ENCODE assay signal across 21 mouse cellular contexts in the genomic region with DNA sequence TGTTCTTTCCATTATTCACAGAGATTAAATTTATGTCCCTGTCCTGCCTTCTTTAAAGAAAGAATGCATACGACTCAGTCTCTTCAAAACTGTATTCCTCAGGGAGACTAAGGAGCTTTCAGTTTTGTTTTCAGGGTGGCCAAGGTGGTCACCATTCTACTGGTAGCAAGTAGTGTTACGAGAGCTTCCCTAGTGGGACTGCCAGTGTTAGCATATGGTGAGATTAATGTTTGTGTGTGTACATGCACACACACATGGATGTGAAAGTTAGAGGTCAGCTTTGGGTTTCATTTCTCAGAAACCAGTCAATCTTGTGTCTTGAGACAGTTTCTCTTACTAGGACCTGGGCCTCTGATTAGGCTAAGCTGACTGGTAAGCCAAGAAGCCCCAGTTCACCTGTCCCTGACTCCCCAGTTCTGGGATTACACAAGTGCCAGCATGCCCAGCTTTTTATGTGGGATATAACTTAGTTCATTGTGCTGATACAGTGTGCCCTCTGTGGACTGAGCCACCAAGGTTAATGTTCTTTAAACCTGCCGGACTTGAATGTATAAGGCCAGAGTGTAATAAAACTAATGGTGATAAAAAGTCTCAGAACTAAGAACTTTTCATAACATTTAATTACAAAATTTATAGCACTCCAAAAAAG. TPM values are rescaled to one million over a fixed set of nuclear protein-coding genes. Genes with fewer than 3 reads are reported as not detected.
A peak's percentile ranks its signal among the peaks of the same experiment; 100 is the strongest.
DNase-seq lines count a peak whose midpoint lies in the region; ATAC-seq and TF ChIP-seq lines count a peak whose summit lies in the region.
"Had no signal": no experiment of that assay in that cellular context is flagged by ENCODE, and none has a peak within 500 bp of the region (broad histone marks: within the 10 kb centered on the region; RNA-seq: fewer than 3 reads in every experiment).

No protein-coding gene starts in this region.

- H3K4me2 ChIP-seq in stomach, postnatal 0 days (replicated peaks; ENCODE audit: low read depth), result no peak overlapping the region
- no peak overlapping the region for H3K4me2 ChIP-seq in midbrain, embryonic 14.5 days (ENCODE audit: low read length)
- H3K4me2 ChIP-seq: embryonic facial prominence, embryonic 12.5 days; heart, embryonic 12.5 days; liver, embryonic 15.5 days; midbrain, embryonic 13.5 days had no signal

- no peak overlapping the region for H3K4me3 ChIP-seq in spleen, adult 2 months (ENCODE audit: extremely low read depth, insufficient read depth, insufficient read length)
- H3K4me3 ChIP-seq in stomach, postnatal 0 days (ENCODE audit: low read depth, low read length), result no peak overlapping the region
- H3K4me3 ChIP-seq in midbrain, embryonic 14.5 days (replicated peaks; ENCODE audit: low read depth, low read length), result no peak overlapping the region
- H3K4me3 ChIP-seq: embryonic facial prominence, embryonic 12.5 days; forebrain, embryonic 10.5 days; heart, embryonic 12.5 days; limb, embryonic 10.5 days; liver, embryonic 15.5 days; midbrain, embryonic 13.5 days had no signal

- peak; percentile 72 for ATAC-seq in common myeloid progenitor, adult 5-6 weeks (replicated peaks; ENCODE audit: low read depth, poor library complexity, severe bottlenecking)
- ATAC-seq in megakaryocyte, adult 5-6 weeks (ENCODE audit: poor library complexity, severe bottlenecking), result peak; percentile 53
- no peak for ATAC-seq in stomach, postnatal 0 days (ENCODE audit: low FRiP score, low TSS enrichment)
- no peak for ATAC-seq in midbrain, embryonic 14.5 days (ENCODE audit: low FRiP score, low TSS enrichment)
- ATAC-seq: CD4-positive, CD25-positive, alpha-beta regulatory T cell, adult 4 months; midbrain, embryonic 13.5 days had no signal

- no peak for TF ChIP-seq EP300 in stomach, postnatal 0 days (optimal IDR thresholded peaks at IDR 0.05)

- peaks cover 5% of the 10 kb centered on the region; the same call in 1 of the 2 replicates for H3K4me1 ChIP-seq in spleen, adult 2 months (ENCODE audit: control insufficient read depth, insufficient read depth, insufficient read length)
- no peaks in the 10 kb centered on the region for H3K4me1 ChIP-seq in stomach, postnatal 0 days (replicated peaks; ENCODE audit: control insufficient read depth, insufficient read depth)
- H3K4me1 ChIP-seq in midbrain, embryonic 14.5 days (ENCODE audit: control insufficient read depth, insufficient read depth, low read length), result no peaks in the 10 kb centered on the region
- H3K4me1 ChIP-seq: limb, embryonic 10.5 days had no signal

- no peak for DNase-seq in spleen, adult 2 months (ENCODE audit: low read depth in 1 of 2, low spot score in 2 of 2)
- no peak for DNase-seq in spleen, postnatal 14 days (ENCODE audit: low spot score in 2 of 2)
- DNase-seq in stomach, postnatal 0 days (ENCODE audit: low spot score), result no peak
- DNase-seq in midbrain, embryonic 14.5 days, result no peak
- DNase-seq in right cerebral cortex, postnatal 4 days, result no peak
- DNase-seq: cerebellum, adult 11 months; cerebellum, postnatal 36 days; gastrocnemius, postnatal 25 days; kidney, postnatal 10 days; lung, postnatal 14 days; right cerebral cortex, postnatal 25 days had no signal

- peak overlapping the region; percentile 64 for H3K27ac ChIP-seq in spleen, adult 2 months (ENCODE audit: insufficient read depth, low read length)
- H3K27ac ChIP-seq in stomach, postnatal 0 days (replicated peaks), result 0 out of 2 replicates have a peak overlapping the region, but pooled peaks have one; percentile 30
- H3K27ac ChIP-seq in midbrain, embryonic 14.5 days (replicated peaks; ENCODE audit: low read depth, low read length), result no peak overlapping the region
- H3K27ac ChIP-seq: embryonic facial prominence, embryonic 12.5 days; forebrain, embryonic 10.5 days; limb, embryonic 10.5 days; liver, embryonic 15.5 days; midbrain, embryonic 13.5 days had no signal

- H3K9me3 ChIP-seq in stomach, postnatal 0 days (ENCODE audit: control insufficient read depth, low read length), result no peaks in the 10 kb centered on the region
- no peaks in the 10 kb centered on the region for H3K9me3 ChIP-seq in midbrain, embryonic 14.5 days (ENCODE audit: control insufficient read depth, low read length)
- H3K9me3 ChIP-seq: embryonic facial prominence, embryonic 12.5 days; forebrain, embryonic 10.5 days; heart, embryonic 12.5 days; limb, embryonic 10.5 days; liver, embryonic 15.5 days; midbrain, embryonic 13.5 days had no signal

- TF ChIP-seq POLR2A in spleen, adult 2 months (IDR thresholded peaks at IDR 0.05; ENCODE audit: low read depth, low read length), result no peak

- H3K27me3 ChIP-seq in spleen, adult 2 months (ENCODE audit: control insufficient read depth, insufficient read depth, low read length), result no peaks in the 10 kb centered on the region
- no peaks in the 10 kb centered on the region for H3K27me3 ChIP-seq in stomach, postnatal 0 days (ENCODE audit: control insufficient read depth, insufficient read depth, low read length)
- no peaks in the 10 kb centered on the region for H3K27me3 ChIP-seq in midbrain, embryonic 14.5 days (ENCODE audit: control insufficient read depth, insufficient read depth, low read length)
- H3K27me3 ChIP-seq: embryonic facial prominence, embryonic 12.5 days; heart, embryonic 12.5 days; liver, embryonic 15.5 days; midbrain, embryonic 13.5 days had no signal

- TF ChIP-seq CTCF in spleen, adult 2 months (IDR thresholded peaks at IDR 0.05; ENCODE audit: extremely low read depth, insufficient read depth, insufficient read length, insufficient replicate concordance), result no peak
- no peak for TF ChIP-seq CTCF in stomach, postnatal 0 days (IDR thresholded peaks at IDR 0.05; ENCODE audit: low read depth)

- WGBS in spleen, adult 2 months, result 42% methylated on average over 3 of the region's 3 CpGs
- WGBS in stomach, postnatal 0 days, result 57% methylated on average over 3 of the region's 3 CpGs
- 78% methylated on average over 3 of the region's 3 CpGs for WGBS in midbrain, embryonic 14.5 days

- H3K9ac ChIP-seq in stomach, postnatal 0 days (ENCODE audit: low read length), result no peak overlapping the region
- H3K9ac ChIP-seq in midbrain, embryonic 14.5 days (replicated peaks; ENCODE audit: low read length), result no peak overlapping the region
- H3K9ac ChIP-seq: embryonic facial prominence, embryonic 12.5 days; heart, embryonic 12.5 days; liver, embryonic 15.5 days; midbrain, embryonic 13.5 days had no signal

- peaks cover 4% of the 10 kb centered on the region for H3K36me3 ChIP-seq in spleen, adult 2 months (ENCODE audit: control insufficient read depth, insufficient read depth, low read length)
- H3K36me3 ChIP-seq in stomach, postnatal 0 days (ENCODE audit: control insufficient read depth, insufficient read depth, low read length), result no peaks in the 10 kb centered on the region
- peaks cover 7% of the 10 kb centered on the region; the same call in 1 of the 2 replicates for H3K36me3 ChIP-seq in midbrain, embryonic 14.5 days (ENCODE audit: control insufficient read depth, insufficient read depth, low read length)

RNA-seq across cellular contexts. Expression of gene Tomm70a, which starts 9.4 kb away (rescaled TPM):
- 5.6 and 8.7 TPM in 2 replicates for polyA plus RNA-seq in spleen, adult 2 months (2012; rRNA removed)
- total RNA-seq in common myeloid progenitor, adult 5-6 weeks (2017), result 77.1 and 83.1 TPM in 2 replicates
- total RNA-seq in megakaryocyte, adult 5-6 weeks (2015), result 32.9 and 33.7 TPM in 2 replicates
- 27.1 and 32.0 TPM in 2 replicates for total RNA-seq in megakaryocyte, adult 5-6 weeks (2017)
- 26.5 and 27.2 TPM in 2 replicates for polyA plus RNA-seq in stomach, postnatal 0 days (2015; fragmentation: Nextera tagmentation; extraction: Ambion mirVana)
- polyA plus RNA-seq in midbrain, embryonic 14.5 days (2014; fragmentation: Nextera tagmentation; extraction: Ambion mirVana), result 71.4 and 86.6 TPM in 2 replicates

RNA-seq across cellular contexts. Expression of gene Nit2, which starts 36.3 kb away (rescaled TPM):
- 7.1 and 9.1 TPM in 2 replicates for polyA plus RNA-seq in spleen, adult 2 months (2012; rRNA removed)
- 33.5 and 37.7 TPM in 2 replicates for total RNA-seq in common myeloid progenitor, adult 5-6 weeks (2017)
- total RNA-seq in megakaryocyte, adult 5-6 weeks (2015), result 17.1 and 17.6 TPM in 2 replicates
- total RNA-seq in megakaryocyte, adult 5-6 weeks (2017), result 11.5 and 13.3 TPM in 2 replicates
- polyA plus RNA-seq in stomach, postnatal 0 days (2015; fragmentation: Nextera tagmentation; extraction: Ambion mirVana), result 40.2 and 41.3 TPM in 2 replicates
- 45.3 and 49.0 TPM in 2 replicates for polyA plus RNA-seq in midbrain, embryonic 14.5 days (2014; fragmentation: Nextera tagmentation; extraction: Ambion mirVana)

RNA-seq across cellular contexts. Expression of gene Tmem45a2, which starts 59.7 kb away (rescaled TPM):
- not detected in 2 replicates for polyA plus RNA-seq in spleen, adult 2 months (2012; rRNA removed)
- not detected in 2 replicates for total RNA-seq in common myeloid progenitor, adult 5-6 weeks (2017)
- 2.8 and 5.6 TPM in 2 replicates for total RNA-seq in megakaryocyte, adult 5-6 weeks (2015)
- total RNA-seq in megakaryocyte, adult 5-6 weeks (2017), result 1.1 TPM in 2 replicates
- polyA plus RNA-seq in stomach, postnatal 0 days (2015; fragmentation: Nextera tagmentation; extraction: Ambion mirVana), result 30.4 and 31.5 TPM in 2 replicates
- not detected in 2 replicates for polyA plus RNA-seq in midbrain, embryonic 14.5 days (2014; fragmentation: Nextera tagmentation; extraction: Ambion mirVana)
- total RNA-seq: gastrocnemius, postnatal 25 days; heart, postnatal 36 days had no signal
- polyA plus RNA-seq: CD4-positive, CD25-positive, alpha-beta regulatory T cell, adult 4 months; forebrain, embryonic 10.5 days; heart, embryonic 12.5 days; limb, embryonic 10.5 days; midbrain, embryonic 13.5 days had no signal

Comparison
In these comparisons a context has a peak if more than half of its experiments do, and no peak if none do; other contexts are left out.
1. ATAC-seq: peak in common myeloid progenitor, adult 5-6 weeks (single experiment) and megakaryocyte, adult 5-6 weeks (single experiment); none in stomach, postnatal 0 days (single experiment) and midbrain, embryonic 14.5 days (single experiment).
2. RNA of gene Tmem45a2, which starts 59.7 kb away (polyA plus RNA-seq): 30.4 to 31.5 TPM in stomach, postnatal 0 days; not detected in midbrain, embryonic 14.5 days and not detected in spleen, adult 2 months; every median in the first group is over 10 times any median in the second.